8 mouse cellular contexts compared by ENCODE assay signal in the genomic region with DNA sequence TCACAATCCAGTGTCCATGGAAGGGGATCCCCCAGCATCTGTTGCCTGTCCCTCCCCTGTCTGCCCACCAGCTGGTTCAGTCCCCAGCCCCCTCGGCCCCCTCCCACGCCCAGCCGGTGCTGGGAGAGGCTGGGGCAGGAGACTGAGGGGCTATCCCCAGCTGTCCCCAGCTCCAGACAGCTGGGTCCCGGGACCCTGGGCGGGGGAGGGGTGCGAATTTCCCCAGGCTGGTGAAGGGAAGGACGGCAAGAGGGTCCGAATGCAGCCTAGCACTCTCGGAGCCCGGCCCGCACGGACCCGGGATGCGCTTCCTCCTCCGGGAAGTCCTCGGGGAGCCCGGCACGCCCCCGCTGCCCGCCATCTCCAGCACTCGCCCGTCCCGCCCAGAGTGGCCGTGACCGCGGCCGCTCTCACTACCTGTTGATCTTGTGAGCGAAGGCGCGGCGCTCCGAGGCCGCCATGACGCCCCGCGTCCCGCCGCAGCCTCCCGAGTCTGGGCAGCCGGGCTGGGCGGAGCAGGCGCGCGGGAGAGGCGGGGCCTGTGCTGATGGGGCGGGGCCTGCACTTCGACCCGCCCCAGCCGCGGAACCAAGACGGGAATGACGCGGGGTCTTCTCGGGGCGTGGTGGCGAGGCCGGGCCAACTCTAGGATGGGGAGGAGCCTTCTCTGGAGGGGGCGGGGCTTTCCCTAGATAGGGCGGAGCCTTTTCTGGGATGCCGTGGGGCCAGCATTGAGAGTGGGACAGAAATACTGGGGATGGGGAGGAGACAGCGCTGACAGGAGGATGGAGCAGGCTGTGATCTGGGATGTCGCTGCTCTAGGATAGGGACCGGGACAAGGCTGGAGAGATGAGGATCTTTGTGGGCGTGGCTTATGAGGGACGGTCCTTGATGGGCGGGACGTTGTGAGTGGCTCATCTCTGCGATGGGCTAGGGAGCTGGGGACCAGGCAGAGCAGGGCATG. TPM values are rescaled to one million over a fixed set of nuclear protein-coding genes. Genes with fewer than 3 reads are reported as not detected.
DNase-seq lines count a peak whose midpoint lies in the region; ATAC-seq lines count a peak whose summit lies in the region.

A gene (minus strand): TSS at position 508 of the 964 bp plus-strand sequence.

- H3K9me3 ChIP-seq in hindbrain, embryonic 10.5 days: no peaks in the 10 kb centered on the region
- H3K9me3 ChIP-seq in lung, embryonic 16.5 days (ENCODE audit: control insufficient read depth, low read length): no peaks in the 10 kb centered on the region

- H3K4me1 ChIP-seq in hindbrain, embryonic 10.5 days (replicated peaks): peaks cover 51% of the 10 kb centered on the region
- H3K4me1 ChIP-seq in lung, embryonic 16.5 days (replicated peaks; ENCODE audit: control insufficient read depth, insufficient read depth, low read length): peaks cover 26% of the 10 kb centered on the region

- no peaks in the 10 kb centered on the region for H3K27me3 ChIP-seq in hindbrain, embryonic 10.5 days (ENCODE audit: insufficient read depth, poor library complexity, severe bottlenecking)
- H3K27me3 ChIP-seq in lung, embryonic 16.5 days (ENCODE audit: control insufficient read depth, insufficient read depth, low read depth, low read length): no peaks in the 10 kb centered on the region

- peak within 1 kb of the TSS; percentile 93 for H3K27ac ChIP-seq in hindbrain, embryonic 10.5 days
- peak within 1 kb of the TSS; percentile 84 for H3K27ac ChIP-seq in lung, embryonic 16.5 days (ENCODE audit: low read length)

- under 1% methylated on average over 68 of the region's 68 CpGs for WGBS in hindbrain, embryonic 10.5 days
- WGBS in lung, embryonic 16.5 days: 0% methylated on average over 67 of the region's 68 CpGs

- H3K4me2 ChIP-seq in lung, embryonic 16.5 days (ENCODE audit: low read depth, low read length): peak within 1 kb of the TSS; percentile 79

- ATAC-seq in lung, embryonic 16.5 days (ENCODE audit: low read depth): peak; percentile 94

- no peaks in the 10 kb centered on the region for H3K36me3 ChIP-seq in hindbrain, embryonic 10.5 days
- no peaks in the 10 kb centered on the region for H3K36me3 ChIP-seq in lung, embryonic 16.5 days (ENCODE audit: control insufficient read depth, insufficient read depth, low read length)

- H3K4me3 ChIP-seq in hindbrain, embryonic 10.5 days: peak within 1 kb of the TSS; percentile 87
- H3K4me3 ChIP-seq in lung, embryonic 16.5 days (ENCODE audit: low read length): peak within 1 kb of the TSS; percentile 92

- peak; percentile 47 for DNase-seq in MEL-GATA-1-ER (ENCODE audit: extremely low read depth, low read depth)
- DNase-seq in cerebellum, adult 9-10 months: peak; percentile 65
- peak; percentile 33 to 76 for DNase-seq in frontal cortex, adult 2 months (ENCODE audit: extremely low spot score in 1 of 2, low spot score in 1 of 2)
- peak; percentile 94 for DNase-seq in hindbrain, embryonic 10.5 days (ENCODE audit: low spot score)
- DNase-seq in layer of hippocampus, adult 9-11 months: peak; percentile 84
- DNase-seq in ovary, adult 18-20 months (ENCODE audit: low spot score): peak; percentile 81
- DNase-seq in thymus, postnatal 0 days (ENCODE audit: low spot score): peak; percentile 84

- peak within 1 kb of the TSS; percentile 96 for H3K9ac ChIP-seq in lung, embryonic 16.5 days (ENCODE audit: low read length)

RNA-seq across cellular contexts. Expression of the gene that starts here (rescaled TPM):
- polyA plus RNA-seq in frontal cortex, adult 2 months (2012; rRNA removed): 47.7 and 50.1 TPM in 2 replicates
- polyA plus RNA-seq in hindbrain, embryonic 10.5 days (2016; fragmentation: Nextera tagmentation; extraction: Ambion mirVana): 23.7 and 24.1 TPM in 2 replicates
- polyA plus RNA-seq in lung, embryonic 16.5 days (2015; fragmentation: Nextera tagmentation; extraction: Ambion mirVana): 62.6 and 63.7 TPM in 2 replicates
- polyA plus RNA-seq in thymus, postnatal 0 days (2015; fragmentation: Nextera tagmentation; extraction: Ambion mirVana): 5.3 and 5.9 TPM in 2 replicates

Comparison
In these comparisons a context has a peak if more than half of its experiments do, and no peak if none do; other contexts are left out.
1. Peak in every context shown above with its lines: DNase-seq, ATAC-seq, H3K4me3 ChIP-seq and H3K27ac ChIP-seq.